Mouse (Mus musculus): Measurements from ENCODE around the gene Cdh1.

DNA sequence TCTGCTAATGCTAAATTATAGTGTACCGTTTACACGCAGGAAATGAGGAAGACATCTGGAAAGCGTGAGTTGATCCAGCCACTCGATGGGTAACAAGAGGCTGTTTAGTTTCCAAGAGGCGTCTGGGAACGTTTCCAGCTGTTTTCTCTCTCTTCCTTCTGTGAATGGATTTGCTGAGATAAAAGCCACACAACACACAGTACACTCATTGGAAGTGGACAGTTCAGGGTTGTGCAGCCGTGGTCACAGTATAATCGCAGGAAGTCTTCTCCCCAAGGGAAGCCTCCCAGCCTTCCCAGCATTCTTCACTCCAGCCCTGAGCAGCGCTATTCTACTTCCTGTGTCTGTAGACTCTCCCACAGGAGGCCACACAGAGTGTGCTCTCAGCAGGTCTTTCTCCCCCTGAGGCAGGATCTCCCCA lies 101.8 kb downstream of the Cdh1 start:
- no peak for TF ChIP-seq CTCF (IDR thresholded peaks at IDR 0.05; ENCODE audit: extremely low read depth, insufficient read depth, low read length)
- TF ChIP-seq POLR2A (IDR thresholded peaks at IDR 0.05; ENCODE audit: extremely low read depth, insufficient read depth, low read length): no peak

Data from cortical plate, adult 2 months (tissue).